Mouse (Mus musculus): ENCODE results near the gene Shb. TPM values are rescaled to one million over a fixed set of nuclear protein-coding genes. Genes with fewer than 3 reads are reported as not detected.
"Not testable (repeated sequence)": the region's sequence is repeated elsewhere in the genome, so short reads cannot be mapped to it uniquely, and the experiment has no call there.

The Shb gene
- polyA plus RNA-seq, 1 experiment from 2014 or later, result 10.3 TPM

GRCm38 (mm10) chr4:45392994-45393393 is 139.3 kb downstream of the Shb start:
- 90% methylated on average over 8 of the region's 8 CpGs for WGBS
- H3K9me3 ChIP-seq, result no peaks in the 10 kb centered on the region
- H3K36me3 ChIP-seq, result peaks cover 15% of the 10 kb centered on the region
- no peak overlapping the region for H3K9ac ChIP-seq
- no peak overlapping the region for H3K27ac ChIP-seq
- no peak overlapping the region for H3K4me3 ChIP-seq
- no peaks in the 10 kb centered on the region for H3K4me1 ChIP-seq
- H3K4me2 ChIP-seq (replicated peaks), result no peak overlapping the region
- H3K27me3 ChIP-seq (replicated peaks), result no peaks in the 10 kb centered on the region
- ATAC-seq (ENCODE audit: low FRiP score, low read depth), result no peak

GRCm38 (mm10) chr4:45392572-45392971 is 139.7 kb downstream of the Shb start:
- Histone ChIP-seq H3K9ac (no peak overlapping the region), H3K36me3 (peaks cover 11% of the 10 kb centered on the region), H3K27me3 (replicated peaks) (no peaks in the 10 kb centered on the region), H3K4me2 (replicated peaks) (no peak overlapping the region), H3K27ac (no peak overlapping the region), H3K4me1 (no peaks in the 10 kb centered on the region), H3K4me3 (no peak overlapping the region), H3K9me3 (no peaks in the 10 kb centered on the region)
- 81% methylated on average over 11 of the region's 11 CpGs for WGBS
- no peak for ATAC-seq (ENCODE audit: low FRiP score, low read depth)

GRCm38 (mm10) chr4:45392099-45392498 is 140.2 kb downstream of the Shb start:
- ATAC-seq (ENCODE audit: low FRiP score, low read depth), result no peak
- 79% methylated on average over 4 of the region's 4 CpGs for WGBS

GRCm38 (mm10) chr4:45387296-45387695 is 145.0 kb downstream of the Shb start:
- not testable (repeated sequence) for H3K36me3 ChIP-seq; H3K27me3 ChIP-seq (replicated peaks); H3K4me3 ChIP-seq; H3K9me3 ChIP-seq; H3K27ac ChIP-seq; H3K4me2 ChIP-seq (replicated peaks); H3K9ac ChIP-seq; H3K4me1 ChIP-seq; ATAC-seq (ENCODE audit: low FRiP score, low read depth)
- 97% methylated on average over 5 of the region's 5 CpGs for WGBS

More at GRCm38 (mm10) chr4:45392099-45392498, 140.2 kb downstream of the Shb start:
- H3K27ac ChIP-seq, result no peak overlapping the region
- H3K9me3 ChIP-seq, result no peaks in the 10 kb centered on the region
- H3K4me2 ChIP-seq (replicated peaks), result no peak overlapping the region
- no peaks in the 10 kb centered on the region for H3K27me3 ChIP-seq (replicated peaks)
- peaks cover 6% of the 10 kb centered on the region for H3K36me3 ChIP-seq
- no peaks in the 10 kb centered on the region for H3K4me1 ChIP-seq
- no peak overlapping the region for H3K9ac ChIP-seq
- H3K4me3 ChIP-seq, result no peak overlapping the region

DNA sequence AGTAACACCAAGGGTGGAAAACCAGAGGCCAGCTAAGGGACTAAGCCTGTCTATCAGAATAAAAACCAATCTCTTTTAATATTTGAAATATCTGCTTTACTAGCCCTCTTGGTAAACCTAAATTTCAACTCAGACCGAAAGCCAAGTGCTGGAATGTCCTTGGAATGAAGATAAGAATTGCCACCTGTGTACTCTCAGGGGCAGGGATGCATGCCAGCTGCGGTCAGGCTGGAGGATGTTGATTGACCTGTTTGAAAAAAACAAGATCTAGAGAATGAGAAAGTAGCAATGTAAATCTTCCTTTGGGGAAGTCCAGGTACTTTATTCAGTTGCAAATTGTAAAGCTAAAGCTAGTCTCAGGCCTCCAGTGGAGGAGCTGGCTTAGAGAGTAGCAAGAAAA is 150.1 kb downstream of the Shb start:
- 87% methylated on average over 2 of the region's 2 CpGs for WGBS
- not testable (repeated sequence) for H3K9me3 ChIP-seq; ATAC-seq (ENCODE audit: low FRiP score, low read depth)

GRCm38 (mm10) chr4:45380903-45381580 is 151.2 kb downstream of the Shb start:
- not testable (repeated sequence) for H3K27ac ChIP-seq; H3K36me3 ChIP-seq; H3K9ac ChIP-seq; H3K27me3 ChIP-seq (replicated peaks); ATAC-seq (ENCODE audit: low FRiP score, low read depth); H3K4me1 ChIP-seq; H3K9me3 ChIP-seq; H3K4me2 ChIP-seq (replicated peaks); H3K4me3 ChIP-seq
- WGBS, result 90% methylated on average over 10 of the region's 10 CpGs

More for the DNA sequence above, 150.1 kb downstream of the Shb start:
- not testable (repeated sequence) for H3K4me3 ChIP-seq; H3K36me3 ChIP-seq; H3K27ac ChIP-seq; H3K27me3 ChIP-seq (replicated peaks); H3K9ac ChIP-seq; H3K4me1 ChIP-seq; H3K4me2 ChIP-seq (replicated peaks)

DNA sequence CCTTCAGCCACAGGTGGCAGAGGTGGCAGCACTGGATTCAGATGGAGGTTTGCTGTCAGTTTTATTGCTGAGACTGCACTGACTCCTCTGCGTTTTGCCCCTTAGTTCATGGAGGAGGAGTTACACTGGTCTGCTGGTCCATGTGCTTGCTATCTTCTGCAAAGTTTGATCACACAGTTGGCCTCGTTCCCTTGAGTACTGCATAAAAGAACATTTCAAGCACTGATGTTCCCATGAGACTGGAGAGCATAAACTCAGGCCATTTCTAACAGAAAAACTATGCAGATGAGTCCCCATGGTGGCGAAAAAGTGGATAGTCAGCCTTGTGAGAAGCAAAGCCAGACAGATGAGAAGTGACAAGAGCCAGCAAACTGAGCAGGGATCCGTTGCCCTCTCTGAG is 155.7 kb downstream of the Shb start:
- H3K9me3 ChIP-seq, result no peaks in the 10 kb centered on the region
- H3K4me2 ChIP-seq (replicated peaks), result no peak overlapping the region
- H3K4me3 ChIP-seq, result no peak overlapping the region
- no peaks in the 10 kb centered on the region for H3K4me1 ChIP-seq
- H3K9ac ChIP-seq, result no peak overlapping the region
- no peak for ATAC-seq (ENCODE audit: low FRiP score, low read depth)
- 86% methylated on average over 4 of the region's 4 CpGs for WGBS
- H3K27me3 ChIP-seq (replicated peaks), result no peaks in the 10 kb centered on the region
- H3K36me3 ChIP-seq, result peaks cover 43% of the 10 kb centered on the region
- H3K27ac ChIP-seq, result no peak overlapping the region

- ATAC-seq (ENCODE audit: low FRiP score, low read depth), result no peak
- Histone ChIP-seq H3K27me3 (replicated peaks) (no peaks in the 10 kb centered on the region), H3K27ac (no peak overlapping the region), H3K4me2 (replicated peaks) (no peak overlapping the region), H3K36me3 (peaks cover 54% of the 10 kb centered on the region), H3K9me3 (no peaks in the 10 kb centered on the region), H3K4me1 (no peaks in the 10 kb centered on the region), H3K4me3 (no peak overlapping the region), H3K9ac (no peak overlapping the region)
- WGBS, result 69% methylated on average over 5 of the region's 5 CpGs
Observed at GRCm38 (mm10) chr4:45374879-45375278, 157.4 kb downstream of the Shb start.

Small RNAs within 50 kb of the gene (microRNA-seq; reads per million reads assigned to microRNA genes)
- gene Gm22518, result not detected
- not detected for gene Gm25692

Other genes with a start within 250 kb of the Shb start
- gene Trmt10b, start 235.3 kb downstream of the Shb start, polyA plus RNA-seq (2016; fragmentation: Nextera tagmentation; extraction: Ambion mirVana), result 18.7 and 22.1 TPM in 2 replicates
- gene Dcaf10, start 190.4 kb downstream of the Shb start, polyA plus RNA-seq (2016; fragmentation: Nextera tagmentation; extraction: Ambion mirVana), result 15.1 and 15.6 TPM in 2 replicates
- gene Exosc3, start 189.7 kb downstream of the Shb start, polyA plus RNA-seq (2016; fragmentation: Nextera tagmentation; extraction: Ambion mirVana), result 66.1 and 66.4 TPM in 2 replicates
- gene Slc25a51, start 123.7 kb downstream of the Shb start, polyA plus RNA-seq (2016; fragmentation: Nextera tagmentation; extraction: Ambion mirVana), result 79.6 and 87.3 TPM in 2 replicates